Mouse (Mus musculus): ENCODE data around the gene Drc3.
A peak's percentile ranks its signal among the peaks of the same experiment; 100 is the strongest.

Gene Drc3

DNA sequence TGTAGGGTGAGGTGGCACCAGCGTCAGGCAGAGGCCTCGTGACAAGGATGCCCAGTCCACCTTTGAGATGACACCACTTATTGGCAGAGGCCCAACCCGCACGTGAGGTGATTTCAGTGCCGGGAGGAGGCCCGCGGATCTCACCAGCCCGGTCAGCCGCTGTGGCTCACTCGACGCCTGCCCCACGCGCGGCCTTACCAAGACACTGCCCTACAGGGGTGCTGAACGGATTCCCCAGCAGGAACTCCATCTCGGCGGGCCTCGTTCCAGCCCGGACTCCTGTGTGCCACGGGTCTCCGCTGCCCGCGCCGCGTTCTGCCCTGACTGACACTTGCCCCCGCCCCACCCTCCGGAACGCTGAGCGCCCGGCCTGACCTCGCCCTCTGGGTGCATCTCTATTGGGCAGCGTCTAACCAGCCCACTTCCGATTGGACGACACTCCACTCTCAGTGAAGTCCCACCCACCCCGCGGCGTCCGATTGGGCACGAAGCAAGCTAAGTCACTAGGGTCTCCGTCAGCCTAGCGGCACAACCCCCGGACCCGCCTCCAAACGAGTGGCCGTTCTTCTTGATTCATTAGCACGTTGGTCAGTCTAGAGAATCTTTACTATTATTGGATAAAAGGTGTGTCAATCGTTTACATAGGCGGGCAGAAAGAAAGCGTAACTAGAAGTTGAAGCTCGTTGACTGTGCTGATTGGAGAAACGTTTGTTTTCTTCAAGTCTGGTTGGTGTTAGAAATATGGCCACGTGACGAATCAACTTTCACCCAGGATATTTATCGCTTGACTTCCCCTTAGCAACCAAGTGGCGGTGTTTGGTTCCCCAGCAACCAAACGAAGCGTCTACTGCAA lies at the start of gene Drc3, which contains the start of gene Tom1l2:
TSS of gene Drc3 (plus strand) at position 771 of the 853 bp plus-strand sequence.
TSS of gene Tom1l2 (minus strand) at position 347 of the 853 bp plus-strand sequence.
- DNase-seq (ENCODE audit: low spot score), result peak; percentile 100

DNA sequence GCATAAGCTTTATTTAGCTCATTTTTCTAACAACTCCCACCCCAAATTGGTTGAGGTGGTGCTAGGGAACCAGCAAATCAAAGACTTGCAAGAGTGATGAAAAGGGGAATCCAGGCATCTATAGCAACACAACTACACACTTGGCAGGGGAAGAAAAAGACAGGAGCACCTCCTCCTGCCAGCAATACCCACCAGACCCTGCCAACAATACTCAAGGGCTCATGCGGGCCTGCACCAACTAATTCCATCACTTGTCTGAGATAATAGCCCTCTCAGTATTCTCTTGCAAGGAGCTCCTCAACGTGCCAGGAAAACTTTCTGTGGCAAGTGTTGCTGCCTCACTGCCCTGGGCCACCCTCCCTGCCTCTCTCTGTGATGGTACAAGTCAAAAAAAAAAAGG lies 49.6 kb upstream of the Drc3 start:
- no peak for DNase-seq (ENCODE audit: low spot score)

DNA sequence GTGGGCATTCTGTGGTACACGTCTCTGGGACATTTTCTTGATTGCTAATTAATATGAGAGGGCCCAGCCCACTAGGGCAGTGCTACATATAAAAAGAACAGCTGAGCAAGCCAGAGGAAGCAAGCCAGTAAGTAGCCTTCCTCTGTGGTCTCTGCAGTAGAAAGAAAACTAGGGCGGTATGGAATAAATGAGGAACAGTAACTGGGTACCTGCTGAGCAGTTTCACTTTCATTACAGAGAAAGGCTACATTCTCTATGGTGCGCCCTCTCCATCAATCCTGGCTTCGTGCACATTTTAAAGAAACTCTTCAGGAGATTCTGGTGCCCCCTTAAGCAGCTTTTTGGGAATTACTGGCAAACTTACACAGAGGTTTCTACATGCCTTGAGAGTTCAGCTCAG lies 47.5 kb upstream of the Drc3 start:
- no peak for DNase-seq (ENCODE audit: low spot score)

DNA sequence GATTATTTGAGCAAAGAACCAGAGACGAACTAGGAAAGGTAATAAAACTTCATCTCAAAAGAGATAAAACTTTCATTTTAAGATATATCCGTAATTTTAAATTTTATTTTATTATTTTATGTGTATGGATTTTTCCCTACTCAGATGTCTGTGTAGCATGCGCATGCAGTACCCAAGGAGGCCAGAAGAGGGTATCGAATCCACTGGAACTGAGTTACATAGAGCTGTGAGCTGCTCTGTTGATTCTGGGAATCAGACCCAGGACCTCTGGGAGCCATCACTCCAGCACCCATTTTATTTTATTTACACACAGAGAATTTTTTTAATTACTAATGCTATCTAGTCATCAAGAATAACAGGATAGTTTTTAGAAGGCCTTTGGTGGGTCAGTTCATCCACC lies 46.3 kb upstream of the Drc3 start:
- no peak for DNase-seq (ENCODE audit: low spot score)

DNA sequence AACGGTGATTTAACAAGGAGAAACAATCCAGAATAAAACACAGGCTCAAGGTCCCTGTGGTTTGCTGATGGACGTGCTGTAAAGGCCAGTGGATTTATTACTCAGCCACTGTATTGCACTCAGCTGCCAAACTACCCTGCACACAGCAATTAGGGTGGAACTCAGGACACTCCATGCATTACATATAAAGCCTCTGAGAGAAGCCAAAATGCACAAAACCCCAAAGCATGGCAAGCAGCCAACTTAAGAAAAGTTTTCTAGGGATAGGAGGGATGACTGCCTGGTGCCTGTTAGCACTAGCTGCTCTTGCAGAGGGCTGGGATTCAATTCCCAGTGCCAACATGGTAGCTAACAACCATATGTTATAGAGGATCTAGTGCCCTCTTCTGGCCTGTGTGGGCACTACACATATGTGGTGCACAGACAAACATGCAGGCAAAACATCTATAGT lies 45.7 kb upstream of the Drc3 start:
- no peak for DNase-seq (ENCODE audit: low spot score)

DNA sequence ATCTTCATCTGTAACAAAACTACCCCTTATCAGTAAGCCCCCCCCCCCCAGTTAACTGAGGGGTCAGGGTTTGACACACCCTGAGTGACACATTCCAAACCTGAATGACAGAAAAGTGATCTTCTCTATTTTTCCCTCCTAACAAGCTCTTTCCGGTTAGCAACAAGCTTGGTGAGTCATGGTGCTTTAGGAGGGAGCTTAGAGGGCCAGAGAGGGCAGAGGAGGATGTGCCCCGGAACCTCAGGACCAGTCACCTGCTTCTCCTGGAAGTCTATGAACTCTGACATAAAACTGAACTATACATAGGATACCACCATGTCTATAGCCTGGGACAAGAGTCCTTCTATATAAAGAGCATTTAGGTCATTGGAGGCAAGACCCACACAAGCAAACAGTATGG lies 45.1 kb upstream of the Drc3 start:
- DNase-seq (ENCODE audit: low spot score), result no peak

DNA sequence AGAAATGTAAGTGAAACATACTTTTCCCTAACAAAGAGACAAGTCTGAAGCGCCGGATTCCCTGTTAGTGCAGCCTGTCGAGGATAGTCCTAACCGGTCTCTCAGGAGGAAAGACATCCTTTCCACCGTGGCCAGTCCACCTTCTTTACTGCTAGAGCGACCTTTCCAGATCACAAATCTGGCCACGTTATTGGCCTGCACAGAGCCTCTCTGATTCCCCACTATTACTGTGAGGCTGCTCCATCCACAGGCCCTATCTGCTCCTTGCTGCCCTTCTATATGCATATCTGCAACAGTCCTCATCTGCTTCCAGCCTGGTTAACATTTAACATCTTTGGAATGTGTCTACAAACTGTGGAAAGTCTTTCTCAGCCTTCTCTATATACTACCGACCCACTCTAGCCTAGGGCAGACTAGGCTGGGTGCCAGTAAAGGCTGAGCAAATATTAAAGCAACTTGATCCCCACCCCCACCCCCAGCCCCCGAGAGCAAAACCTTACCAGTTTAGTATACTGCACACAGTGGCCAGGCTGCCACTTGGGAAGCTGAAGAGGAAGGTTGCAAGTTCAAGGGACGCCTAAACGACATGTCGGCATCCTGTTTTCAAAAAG lies 44.5 kb upstream of the Drc3 start:
- no peak for DNase-seq (ENCODE audit: low spot score)

DNA sequence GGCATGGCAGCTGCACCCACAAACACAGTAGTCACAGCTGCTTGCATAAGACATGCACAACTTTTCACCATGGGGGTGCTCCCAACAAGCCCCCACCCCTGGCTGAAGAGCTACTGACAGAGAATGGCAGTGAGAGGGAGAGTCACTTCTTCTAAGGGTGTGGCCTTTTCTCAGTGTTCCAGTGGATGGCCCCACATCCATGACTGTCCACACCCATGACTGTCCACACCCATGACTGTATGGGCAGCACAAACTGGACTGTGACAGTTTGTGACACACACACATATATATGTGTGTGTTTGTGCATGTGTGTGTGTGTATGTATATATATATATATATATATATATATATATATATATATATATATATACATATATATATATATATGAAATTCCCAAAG lies 43.3 kb upstream of the Drc3 start:
- no peak for DNase-seq (ENCODE audit: low spot score)

DNA sequence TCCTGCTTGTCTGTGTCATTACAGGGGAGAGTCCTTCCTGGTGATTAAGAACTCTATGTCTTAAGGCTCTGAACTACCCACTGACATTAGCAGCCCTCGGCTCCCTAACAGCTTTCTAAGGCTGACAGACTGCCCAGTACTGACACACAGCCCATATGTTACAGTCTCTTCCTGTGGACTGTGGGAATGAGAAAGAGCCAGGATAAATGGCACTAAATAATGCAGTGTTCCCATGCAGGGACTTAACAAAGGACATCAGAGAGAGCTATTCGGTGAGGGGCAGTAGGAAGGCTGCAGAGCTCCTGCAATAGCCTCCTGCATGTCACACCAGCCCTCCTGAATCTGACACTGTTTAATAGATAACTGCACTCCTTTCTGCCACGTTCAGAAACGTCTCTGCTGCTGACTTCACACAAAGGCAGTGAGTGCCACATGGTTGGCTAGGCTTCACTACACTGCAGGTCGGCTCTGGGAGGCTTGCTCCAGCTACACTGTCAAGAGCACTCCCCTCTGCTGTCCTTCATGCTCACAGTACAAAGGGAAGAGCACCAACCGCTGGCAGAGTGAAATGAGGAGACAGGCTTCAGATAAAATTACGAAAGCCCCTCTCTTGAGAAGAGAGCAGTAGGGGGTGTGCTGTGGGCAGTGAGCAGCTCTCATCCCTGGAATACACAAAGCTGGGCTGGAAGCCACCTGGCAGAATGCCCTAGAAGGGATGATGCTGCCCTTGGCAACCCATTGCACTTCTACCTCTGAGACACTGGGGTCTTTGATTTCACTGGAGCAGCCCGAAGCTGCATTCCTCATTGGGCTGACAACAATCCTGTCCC lies 41.9 kb upstream of the Drc3 start:
- peak; percentile 62 for DNase-seq (ENCODE audit: low spot score)

DNA sequence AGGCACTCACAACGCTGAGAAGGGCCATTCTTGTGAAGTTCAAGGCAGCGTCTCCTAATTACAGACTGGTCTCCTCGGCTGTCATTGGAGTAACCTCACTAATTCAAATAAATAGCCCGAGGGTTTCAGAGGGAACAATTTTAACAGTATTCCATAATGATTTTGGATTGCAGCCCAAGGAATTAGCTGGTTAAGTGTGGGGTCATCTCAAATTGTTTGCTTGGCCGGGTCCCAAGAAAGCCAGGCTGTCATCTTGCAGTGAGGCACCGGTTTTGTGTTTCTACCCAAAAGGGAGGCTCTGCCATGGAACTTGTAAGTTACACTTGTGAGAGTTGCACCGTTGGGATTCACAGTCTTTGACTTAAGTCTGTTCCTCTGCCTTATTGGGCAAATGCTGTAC lies 36.9 kb upstream of the Drc3 start:
- DNase-seq (ENCODE audit: low spot score), result no peak

DNA sequence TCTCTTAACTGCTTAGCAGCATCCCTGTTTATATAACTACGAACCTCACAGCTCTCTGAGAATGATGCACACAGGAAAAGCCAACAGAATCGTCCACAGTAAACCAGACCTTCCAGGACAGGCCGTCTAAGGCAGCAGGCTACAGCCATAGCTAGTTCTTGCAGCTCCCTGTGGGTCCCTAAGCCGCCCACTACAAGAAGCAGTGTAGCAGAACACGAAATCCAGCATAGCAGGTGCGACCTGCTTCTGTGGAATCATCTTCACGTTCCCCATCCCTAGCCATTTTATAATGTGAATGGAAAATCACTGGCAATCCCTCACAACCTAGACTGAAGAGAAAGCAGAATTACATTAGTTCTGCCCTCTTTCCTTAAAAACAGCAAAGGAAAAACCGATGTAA lies 36.2 kb upstream of the Drc3 start:
- DNase-seq (ENCODE audit: low spot score), result no peak

DNA sequence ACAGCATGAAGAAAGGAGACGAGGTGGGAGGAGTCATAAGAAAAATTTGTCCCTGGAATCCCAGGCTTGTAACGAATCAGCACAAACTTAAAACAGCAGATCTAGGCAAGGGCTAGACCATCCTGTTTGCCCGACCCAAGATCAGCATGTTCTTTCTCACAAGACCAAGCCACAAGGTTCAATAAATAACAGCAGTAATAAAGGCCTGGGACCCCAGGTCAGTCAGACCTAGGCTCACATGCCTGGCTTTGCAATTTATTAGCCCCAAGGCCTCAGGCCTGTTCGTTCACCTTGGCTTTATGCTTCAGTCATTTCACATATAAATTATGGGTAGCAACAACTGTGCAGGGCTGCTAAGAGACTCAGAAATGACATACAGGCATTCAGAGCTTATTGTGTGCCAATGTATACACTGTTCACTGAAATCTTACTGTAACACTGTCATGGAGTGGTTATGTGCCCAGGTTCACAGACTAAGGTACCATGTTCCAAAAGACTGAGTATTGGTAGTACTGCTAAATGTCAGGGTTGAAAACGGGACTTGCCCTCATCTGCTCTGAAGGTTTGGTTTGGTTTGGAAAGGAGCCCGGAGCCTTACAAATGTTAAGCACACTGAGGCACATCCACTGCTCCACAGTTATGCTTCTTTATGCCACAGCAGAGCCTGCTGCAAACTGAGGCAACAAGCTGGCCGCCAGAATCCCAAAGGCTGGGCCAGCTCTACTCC lies 35.6 kb upstream of the Drc3 start:
- DNase-seq (ENCODE audit: low spot score), result no peak

DNA sequence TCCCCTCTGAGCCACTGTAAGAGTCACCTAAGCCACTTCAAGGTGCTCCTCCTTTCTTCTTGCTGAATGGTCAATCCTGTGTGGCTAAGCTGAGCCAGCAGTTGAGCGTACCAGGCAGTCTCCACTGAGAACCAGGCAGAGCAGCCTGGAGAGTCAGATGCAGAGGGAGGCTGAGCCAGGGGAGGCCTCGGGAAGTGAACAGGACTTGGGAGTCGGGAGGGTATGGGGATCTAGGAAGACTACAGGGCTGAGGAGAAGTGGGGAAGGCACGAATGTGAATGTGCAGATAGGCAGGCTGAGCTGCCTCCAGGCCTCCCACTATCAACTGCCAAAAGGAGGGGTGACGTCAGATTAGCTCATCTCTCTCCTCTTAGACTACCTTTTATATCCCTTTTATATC lies 34.4 kb upstream of the Drc3 start:
- no peak for DNase-seq (ENCODE audit: low spot score)

DNA sequence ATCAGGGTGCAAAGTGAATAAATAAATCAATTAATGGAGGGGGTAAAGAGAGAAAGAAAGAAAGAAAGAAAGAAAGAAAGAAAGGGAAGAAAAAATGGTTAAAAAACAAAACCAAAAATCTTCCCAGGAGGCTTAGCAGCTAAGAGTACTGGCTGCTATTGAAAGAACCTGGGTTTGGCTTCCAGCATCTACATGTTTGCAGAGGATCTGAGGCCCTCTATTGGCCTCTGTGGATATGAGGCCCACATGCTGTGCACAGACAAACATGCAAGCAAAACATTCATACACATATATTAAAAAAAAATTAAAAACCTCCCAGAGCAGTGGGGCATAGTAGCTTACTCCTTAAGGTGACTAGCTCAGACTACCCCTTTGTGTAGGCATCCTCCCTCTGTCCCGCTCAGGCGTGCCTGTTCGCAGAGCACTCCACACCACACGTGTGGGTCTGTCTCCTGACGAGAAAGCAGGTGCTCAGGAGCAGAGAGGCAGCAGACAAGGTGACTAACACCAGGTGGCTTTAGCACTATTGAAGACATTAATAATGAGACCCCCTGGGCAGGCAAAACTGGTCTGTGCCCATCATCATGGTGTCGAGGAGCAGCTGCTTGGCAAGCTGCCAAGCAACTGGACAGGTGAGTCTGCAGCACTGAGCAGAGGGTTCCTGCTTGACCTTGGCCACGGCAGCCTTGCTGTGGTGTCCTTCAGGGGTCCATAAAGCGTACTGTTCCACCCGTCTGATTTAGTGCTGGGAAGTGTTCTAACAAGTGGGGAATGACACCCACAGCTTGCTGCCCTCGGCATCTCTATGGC lies 33.7 kb upstream of the Drc3 start:
- DNase-seq (ENCODE audit: low spot score), result no peak

DNA sequence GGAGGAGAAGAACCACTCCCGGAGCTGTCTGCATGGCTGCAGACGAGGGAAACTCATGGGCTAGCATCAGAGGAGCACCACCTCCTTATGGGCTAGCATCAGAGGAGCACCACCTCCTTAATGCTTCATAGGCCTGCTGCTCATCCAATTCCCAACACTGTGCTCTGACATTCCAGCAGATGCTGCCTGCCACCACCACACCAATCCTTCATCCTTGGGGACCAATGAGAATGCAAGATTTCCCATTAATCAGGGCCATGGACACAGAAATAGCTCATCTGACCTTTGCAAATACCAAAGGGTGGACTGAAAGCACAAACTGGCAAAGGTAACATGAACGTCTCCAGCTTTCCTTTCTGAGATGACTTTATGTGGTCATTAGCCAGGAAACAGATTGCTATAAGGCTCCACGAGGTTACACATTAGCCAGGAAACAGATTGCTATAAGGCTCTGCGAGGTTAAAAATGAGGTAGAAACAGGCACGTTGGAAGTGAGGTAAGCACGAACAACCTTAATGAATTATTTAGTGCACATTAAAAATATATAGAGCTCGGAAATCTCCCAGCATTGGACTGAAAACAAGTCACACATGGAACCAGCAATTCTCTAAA lies 32.6 kb upstream of the Drc3 start:
- no peak for DNase-seq (ENCODE audit: low spot score)

DNA sequence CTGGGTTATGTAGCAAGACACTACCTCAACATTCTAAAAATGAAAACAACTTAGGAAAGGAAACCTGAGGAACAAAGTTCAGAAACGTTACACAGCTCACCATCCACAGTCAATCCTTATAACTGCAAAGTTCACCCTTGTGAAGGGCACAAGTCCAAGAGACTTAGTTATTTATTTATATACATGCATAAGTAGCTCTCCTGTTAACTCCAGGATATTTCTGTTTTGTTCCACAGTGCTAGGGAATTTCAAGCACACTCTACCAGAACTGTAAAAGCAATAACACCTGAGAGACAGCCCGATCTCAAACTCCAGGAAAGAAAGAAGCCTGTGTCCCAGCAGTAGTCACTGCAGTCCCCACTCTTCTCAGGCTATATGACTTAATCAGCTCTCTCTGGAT lies 31.7 kb upstream of the Drc3 start:
- DNase-seq (ENCODE audit: low spot score), result no peak

DNA sequence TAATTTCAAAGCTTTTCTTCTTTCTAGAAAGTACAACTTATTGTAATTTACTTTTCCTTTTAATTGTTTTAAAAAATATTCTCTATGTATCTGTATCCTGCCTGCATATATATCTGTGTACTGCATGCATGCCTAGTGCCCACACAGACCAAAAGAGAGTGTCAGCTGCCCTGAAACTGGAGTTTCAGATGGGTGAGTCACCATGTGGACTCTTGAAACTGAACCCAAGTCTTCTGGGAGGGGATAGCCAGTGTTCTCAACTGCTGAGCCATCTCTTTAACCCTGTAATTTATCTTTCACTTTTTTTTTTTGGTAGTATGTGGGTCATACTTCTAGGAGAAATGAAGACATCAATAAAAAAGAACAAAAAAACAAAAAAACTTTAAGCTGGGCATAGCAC lies 29.4 kb upstream of the Drc3 start:
- no peak for DNase-seq (ENCODE audit: low spot score)

DNA sequence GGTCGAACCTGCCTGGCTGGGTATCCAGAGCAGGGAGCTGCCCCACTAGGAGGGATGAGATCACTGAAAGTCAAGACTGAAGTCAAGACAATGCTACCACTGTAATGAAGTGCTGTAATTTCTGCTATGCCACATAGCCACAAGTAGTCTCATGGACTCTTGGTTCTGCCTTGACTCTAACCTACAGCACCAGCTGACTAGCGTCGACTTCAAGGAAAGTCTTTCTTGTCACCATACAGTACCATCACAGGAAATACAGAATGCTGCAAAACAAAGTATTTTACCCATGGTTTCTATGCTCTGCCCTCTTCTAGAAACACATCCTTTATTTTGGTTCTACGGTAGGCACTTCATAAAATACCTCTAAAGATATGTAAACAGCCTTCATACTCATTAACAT lies 22.6 kb upstream of the Drc3 start:
- DNase-seq (ENCODE audit: low spot score), result no peak

DNA sequence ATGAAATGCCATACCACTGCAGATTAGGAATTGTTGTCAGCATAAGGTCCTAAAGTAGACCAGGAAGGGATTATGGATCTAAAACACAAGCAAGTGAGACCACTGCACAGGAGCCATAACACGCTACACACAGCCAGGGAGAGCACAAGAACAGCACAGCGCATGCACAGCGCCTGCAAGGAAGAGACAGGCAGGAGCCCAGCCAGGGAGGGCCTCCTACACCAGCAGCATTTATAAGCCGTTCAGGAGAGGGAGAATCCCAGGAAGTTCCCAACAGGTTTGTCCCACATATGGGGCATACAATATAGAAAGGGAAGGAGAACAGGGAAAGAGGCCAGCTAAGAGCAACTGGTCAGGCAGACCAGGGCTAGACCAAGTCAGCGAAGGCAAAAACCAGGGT lies 19.7 kb upstream of the Drc3 start:
- DNase-seq (ENCODE audit: low spot score), result no peak

DNA sequence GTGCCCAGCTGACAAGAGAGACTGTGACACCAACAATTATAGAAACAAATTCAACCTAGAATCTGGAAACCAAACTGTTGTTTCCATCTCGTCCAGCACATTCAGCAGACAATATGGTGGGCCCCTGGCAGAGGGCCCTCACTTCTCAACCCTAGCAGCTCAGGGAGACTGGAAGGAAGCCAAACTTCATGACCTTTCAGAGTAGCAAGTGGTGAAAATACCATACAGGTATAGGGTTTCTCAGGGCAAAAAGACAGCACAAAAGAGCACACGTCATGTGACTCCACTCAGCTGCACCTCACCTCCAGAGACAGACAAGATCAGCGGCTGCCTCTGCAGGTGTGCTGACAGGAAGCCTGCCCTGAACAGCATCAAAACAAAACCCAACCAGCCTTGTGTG lies 19.0 kb upstream of the Drc3 start:
- DNase-seq (ENCODE audit: low spot score), result no peak

DNA sequence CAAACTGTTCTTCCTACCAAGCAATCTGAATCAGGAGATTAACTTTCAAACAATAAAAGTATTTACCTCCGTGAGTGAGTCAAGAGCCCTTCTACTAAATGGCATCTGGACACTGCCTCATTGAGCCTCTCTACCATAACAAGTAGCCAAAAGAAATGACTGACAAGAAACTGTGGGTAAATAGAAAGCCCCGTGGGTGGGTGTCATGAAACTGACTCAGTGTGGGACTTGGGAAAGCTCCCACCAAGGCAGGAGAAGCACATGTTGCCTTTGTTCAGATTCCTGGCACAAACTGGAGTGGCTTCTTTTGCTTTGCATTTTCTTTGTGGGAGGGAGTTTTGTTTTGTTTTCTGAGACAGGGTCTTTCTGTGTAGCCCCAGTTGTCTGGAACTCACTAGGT lies 17.4 kb upstream of the Drc3 start:
- DNase-seq (ENCODE audit: low spot score), result no peak

Data from testis, postnatal 14 days (tissue).